Mouse (Mus musculus): ENCODE results near the gene Agtrap.

DNA sequence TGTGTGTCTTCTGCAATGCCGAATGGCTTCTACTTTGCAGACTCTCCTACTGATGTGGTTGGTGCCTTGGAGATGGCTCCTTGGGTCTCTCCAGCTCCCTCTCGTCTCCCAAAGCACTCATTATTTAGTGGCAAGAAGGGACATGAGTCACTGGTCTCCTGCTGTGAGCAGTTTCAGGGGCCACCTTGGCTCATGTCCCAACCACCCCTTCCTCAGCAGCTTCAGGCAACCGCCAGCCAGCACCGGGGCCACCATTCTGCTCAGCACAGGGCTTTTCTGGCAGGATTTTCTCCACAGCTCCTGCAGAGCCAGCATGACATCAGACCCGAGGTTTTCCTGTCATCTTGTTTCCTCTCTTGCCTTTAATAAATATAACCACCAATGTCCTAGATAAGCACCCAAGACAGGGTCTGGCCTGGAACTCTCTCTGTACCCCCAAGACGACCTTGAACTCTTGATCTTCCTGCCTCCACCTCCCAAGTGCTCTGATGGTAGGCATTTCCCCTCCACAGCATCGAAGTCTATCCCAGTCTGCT lies 20.8 kb upstream of the Agtrap start:
- TF ChIP-seq CTCF (conservative IDR thresholded peaks at IDR 0.05; ENCODE audit: low read length) (no peak), NANOG (IDR thresholded peaks at IDR 0.05; ENCODE audit: borderline replicate concordance, low read length) (no peak), POU5F1 (IDR thresholded peaks at IDR 0.05; ENCODE audit: borderline replicate concordance, low read length) (no peak)

Measured in E14TG2a.4 (cell line).